Mouse (Mus musculus) Patski (cell line): Measurements from ENCODE around the gene A630023A22Rik. TPM values are rescaled to one million over a fixed set of nuclear protein-coding genes. Genes with fewer than 3 reads are reported as not detected.

Experiments
- ATAC-seq: fragments of 100-300 bp; one replicate; pipeline ENCODE4 v1.8.0; 2021
- CTCF ChIA-PET: fragments of 350-600 bp; sonication (Branson Sonifier 250); formaldehyde crosslinking; loops from one replicate; lab custom pipeline; 2022; ENCODE audit warnings: inconsistent platforms; lab: Charles Lee
- POLR2A ChIA-PET: fragments of 350-600 bp; sonication (Branson Sonifier 250); formaldehyde crosslinking; loops from one replicate; lab custom pipeline; 2022; ENCODE audit warnings: antibody characterized with exemption, inconsistent platforms; lab: Charles Lee
- DNase-seq: peaks from one replicate; pipeline ENCODE4 v3.0.0-alpha.2; 2011; ENCODE audit warnings: low read depth, low spot score
- H3K27me3 ChIP-seq: fragments of 371-371 bp; one replicate; pipeline ENCODE4 v1.5.1; 2021
- CTCF ChIP-seq: fragments of 100-300 bp; IDR thresholded peaks from one replicate; pipeline ENCODE4 v1.5.1; 2021
- in situ Hi-C: fragments of 300-500 bp; cut with MboI; formaldehyde crosslinking; loops from 3 replicates; pipeline ENCODE4 v1.11.1; 2018; ENCODE audit warnings: low pct_unique_long_range_greater_than_20kb, mixed read lengths
- polyA plus RNA-seq: library from polyadenylated mRNA; unstranded; gene quantifications from one replicate; pipeline ENCODE4 v1.2.3, GENCODE M21; 2021

Gene A630023A22Rik
- polyA plus RNA-seq, 1 experiment from 2014 or later = 1.1 TPM

- CTCF ChIA-PET = no interaction called here
- TF ChIP-seq CTCF = no peak
- ATAC-seq (no peak), DNase-seq (no peak)
- POLR2A ChIA-PET = no interaction called here
- H3K27me3 ChIP-seq = no peaks in the 10 kb centered on the region
- in situ Hi-C loops = no loop called here
Measured at GRCm38 (mm10) chr14:34050101-34050779, 52.3 kb downstream of the A630023A22Rik start.

- POLR2A ChIA-PET = interaction anchor here (0.7 kb wide), 1 partner anchor 10 kb away, joined by 4 read pairs; no protein-coding TSS in a partner anchor
- in situ Hi-C loops = no loop called here
Measured at GRCm38 (mm10) chr14:34043341-34043740, 59.2 kb downstream of the A630023A22Rik start.

DNA sequence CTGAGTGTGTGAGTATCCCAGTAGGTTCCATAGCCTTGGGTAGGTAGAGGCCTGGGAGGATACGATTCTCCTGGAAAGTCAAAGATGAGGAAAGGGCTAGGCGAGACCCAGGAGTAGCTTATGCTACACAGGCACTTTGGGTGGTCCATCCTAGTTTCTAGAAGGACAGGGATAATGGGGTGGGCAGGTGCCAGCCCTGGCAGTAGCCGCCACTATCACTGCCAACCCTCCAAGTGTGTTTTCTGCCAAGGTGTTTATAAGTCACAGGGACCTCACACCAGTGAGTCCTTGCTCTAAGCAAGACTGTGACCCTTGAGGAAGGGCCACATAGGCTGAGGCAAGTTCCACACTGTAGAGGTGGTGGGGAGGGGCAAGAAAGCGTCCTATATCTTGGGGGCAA, 61.3 kb downstream of the A630023A22Rik start:
- no peaks in the 10 kb centered on the region for H3K27me3 ChIP-seq
- in situ Hi-C loops = no loop called here
- ATAC-seq = no peak
- no peak for DNase-seq
- ChIA-PET CTCF (no interaction called here), POLR2A (no interaction called here)
- no peak for TF ChIP-seq CTCF

More at GRCm38 (mm10) chr14:34043341-34043740, 59.2 kb downstream of the A630023A22Rik start:
- no peak for ATAC-seq
- DNase-seq = no peak
- TF ChIP-seq CTCF = no peak
- H3K27me3 ChIP-seq = no peaks in the 10 kb centered on the region
- CTCF ChIA-PET = no interaction called here

DNA sequence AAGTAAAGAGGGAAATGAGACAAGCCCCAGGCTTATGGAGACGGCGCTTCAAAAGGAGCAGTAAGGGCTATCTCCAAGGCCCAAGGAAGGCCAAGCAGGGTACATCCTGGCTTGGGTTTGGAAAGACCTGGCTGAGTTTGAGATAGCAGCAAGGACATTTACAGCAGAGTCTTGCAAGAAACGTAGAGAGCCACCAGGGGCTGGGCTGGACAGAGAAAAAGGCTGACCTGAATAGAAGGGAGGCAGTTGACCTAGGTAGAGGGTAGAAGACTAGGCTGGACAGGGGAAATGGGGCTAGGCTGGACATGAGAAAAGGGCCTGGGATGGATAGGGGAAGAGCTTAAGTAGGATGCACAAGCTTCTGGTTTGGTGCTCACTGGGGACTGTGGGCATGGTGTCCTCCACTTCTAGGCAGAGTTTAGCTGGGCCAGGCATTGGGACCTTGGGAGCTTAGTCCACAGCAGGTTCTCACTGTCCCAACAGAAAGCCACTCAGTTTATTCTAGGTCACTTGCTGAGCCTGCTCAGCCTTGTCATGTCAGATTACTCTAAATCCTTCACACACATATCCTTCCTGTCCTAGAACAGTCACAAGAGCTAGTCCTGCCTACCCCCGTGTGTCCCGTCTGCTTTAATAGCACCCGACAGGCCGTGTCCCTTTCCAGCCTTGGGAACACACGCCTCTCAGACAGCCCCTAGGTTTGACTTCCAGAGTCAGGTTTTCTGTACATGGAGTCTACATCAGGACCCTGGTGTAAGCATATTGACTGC, 68.5 kb downstream of the A630023A22Rik start:
- CTCF ChIA-PET = no interaction called here
- no peak for ATAC-seq
- in situ Hi-C loops = no loop called here

DNA sequence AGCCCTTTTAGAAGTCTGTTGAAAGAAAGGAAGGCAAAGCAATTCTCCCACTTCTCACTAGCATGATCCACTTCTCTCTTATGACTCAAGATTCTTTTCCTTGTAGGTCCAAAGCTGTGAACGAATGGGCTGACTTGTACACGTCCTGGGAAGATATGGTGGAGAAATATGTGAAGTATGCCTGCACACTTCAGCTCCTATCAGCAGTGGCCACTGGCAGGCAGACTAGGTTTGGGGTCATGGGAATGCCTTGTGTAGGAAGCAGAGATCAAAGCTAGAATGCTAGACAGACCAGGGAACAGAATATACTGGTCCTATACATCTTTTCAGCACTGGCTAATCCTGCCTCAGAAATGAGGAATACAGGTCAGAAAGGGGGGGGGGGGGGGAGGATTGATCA, 75.8 kb downstream of the A630023A22Rik start:
- POLR2A ChIA-PET = no interaction called here
- H3K27me3 ChIP-seq = peaks cover 3% of the 10 kb centered on the region
- CTCF ChIA-PET = no interaction called here
- ATAC-seq = no peak
- DNase-seq = no peak
- in situ Hi-C loops = no loop called here
- no peak for TF ChIP-seq CTCF

More for the DNA sequence above, 68.5 kb downstream of the A630023A22Rik start:
- DNase-seq = no peak
- no peak for TF ChIP-seq CTCF
- POLR2A ChIA-PET = no interaction called here
- peaks cover 3% of the 10 kb centered on the region for H3K27me3 ChIP-seq

GRCm38 (mm10) chr14:34016938-34017337, 85.6 kb downstream of the A630023A22Rik start:
- POLR2A ChIA-PET = no interaction called here
- in situ Hi-C loops = no loop called here
- H3K27me3 ChIP-seq = no peaks in the 10 kb centered on the region
- TF ChIP-seq CTCF = no peak
- no peak for DNase-seq
- CTCF ChIA-PET = no interaction called here
- no peak for ATAC-seq

DNA sequence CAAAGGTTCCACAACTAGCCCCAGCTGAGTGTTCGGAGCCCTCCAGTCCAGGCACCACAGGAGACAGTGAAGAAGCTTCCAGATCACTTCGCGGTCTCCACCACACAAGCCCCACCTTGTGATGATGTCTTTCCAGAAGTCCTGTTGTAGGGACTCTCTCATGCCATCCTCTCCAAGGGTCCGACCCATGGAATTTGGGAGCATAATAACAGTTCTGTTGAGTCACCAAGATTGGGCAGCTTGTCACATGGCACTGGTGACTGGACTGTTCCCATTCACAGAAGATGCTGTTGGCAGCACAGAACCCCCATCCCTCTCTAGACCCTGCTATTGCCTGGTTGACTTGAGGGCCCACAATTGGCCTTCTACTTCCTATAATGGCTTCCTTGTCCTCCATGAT, 86.2 kb downstream of the A630023A22Rik start, which contains the start of gene Gm5460:
Gene Gm5460, plus strand, starts transcription at position 378 of the 400 bp plus-strand sequence.
- in situ Hi-C loops = no loop called here
- ChIA-PET POLR2A (no interaction called here), CTCF (no interaction called here)
- TF ChIP-seq CTCF = no peak
- DNase-seq (no peak), ATAC-seq (no peak)
- no peaks in the 10 kb centered on the region for H3K27me3 ChIP-seq

DNA sequence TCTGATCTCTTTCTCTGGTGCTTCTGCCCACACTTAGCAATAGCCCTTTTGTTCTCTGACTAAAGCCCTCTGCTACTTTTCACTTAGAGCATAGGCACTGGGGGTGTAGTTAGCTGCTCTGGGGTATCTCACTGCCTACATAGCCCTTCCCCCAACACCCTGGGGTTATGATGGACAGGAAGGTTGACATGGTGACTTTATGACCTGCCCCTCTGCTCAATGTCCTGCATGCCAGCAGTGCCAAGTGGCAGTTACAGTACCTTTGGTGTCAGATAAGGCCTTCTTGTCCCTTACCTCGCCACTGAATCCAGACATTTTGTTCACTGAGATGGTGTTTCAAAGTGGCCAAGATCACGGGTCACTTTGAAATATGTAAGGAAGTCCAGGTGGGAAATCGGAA, 87.5 kb downstream of the A630023A22Rik start, which contains the start of gene Gm30083:
Gene Gm30083, minus strand, starts transcription at position 120 of the 400 bp plus-strand sequence.
- no peaks in the 10 kb centered on the region for H3K27me3 ChIP-seq
- no peak for TF ChIP-seq CTCF
- in situ Hi-C loops = no loop called here
- POLR2A ChIA-PET = no interaction called here
- CTCF ChIA-PET = no interaction called here
- ATAC-seq (no peak), DNase-seq (no peak)

DNA sequence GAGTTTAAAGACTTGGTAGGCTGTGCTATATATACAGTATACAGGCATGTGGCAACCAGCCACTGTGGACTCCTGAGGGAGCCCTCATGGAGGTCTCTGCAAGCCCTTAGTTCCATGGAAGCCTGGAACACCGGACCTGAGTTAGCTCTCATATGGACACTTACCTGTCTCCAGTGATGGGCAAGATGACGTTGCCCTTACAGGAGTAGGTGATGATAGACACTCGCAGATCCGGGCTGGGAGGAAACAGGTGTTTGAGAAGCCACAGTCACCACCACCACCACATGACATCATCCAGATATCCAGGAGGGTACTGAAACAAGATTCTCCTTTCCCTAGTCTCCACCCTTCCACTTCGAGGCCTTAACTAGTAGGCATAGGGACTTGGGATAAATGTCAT, 100.2 kb downstream of the A630023A22Rik start:
- H3K27me3 ChIP-seq = no peaks in the 10 kb centered on the region
- no peak for TF ChIP-seq CTCF
- in situ Hi-C loops = no loop called here
- ATAC-seq (no peak), DNase-seq (no peak)
- POLR2A ChIA-PET = no interaction called here
- CTCF ChIA-PET = no interaction called here

- ChIA-PET POLR2A (no interaction called here), CTCF (no interaction called here)
- no peaks in the 10 kb centered on the region for H3K27me3 ChIP-seq
- ATAC-seq (no peak), DNase-seq (no peak)
- in situ Hi-C loops = no loop called here
- TF ChIP-seq CTCF = no peak
Measured at GRCm38 (mm10) chr14:34001445-34001844, 101.1 kb downstream of the A630023A22Rik start.

Other genes with a start within 250 kb of the A630023A22Rik start
- not detected for gene Gdf10, start 179.2 kb downstream of the A630023A22Rik start, polyA plus RNA-seq
- not detected for gene Gdf2, start 161.7 kb downstream of the A630023A22Rik start, polyA plus RNA-seq
- not detected for gene Rbp3, start 148.8 kb downstream of the A630023A22Rik start, polyA plus RNA-seq
- gene Zfp488, start 124.0 kb downstream of the A630023A22Rik start, polyA plus RNA-seq = 0.01 TPM
- gene Gm30083, start 87.6 kb downstream of the A630023A22Rik start, polyA plus RNA-seq = not detected
- not detected for gene Gm5460, start 86.0 kb downstream of the A630023A22Rik start, polyA plus RNA-seq
- 0.28 TPM for gene Antxrl, start 50.0 kb downstream of the A630023A22Rik start, polyA plus RNA-seq
- 4.5 TPM for gene Anxa8, start 16.8 kb downstream of the A630023A22Rik start, polyA plus RNA-seq
- gene Npy4r, start 49.7 kb upstream of the A630023A22Rik start, polyA plus RNA-seq = 0.08 TPM
- gene Gprin2, start 98.9 kb upstream of the A630023A22Rik start, polyA plus RNA-seq = 0.33 TPM
- 0.03 TPM for gene Syt15, start 116.8 kb upstream of the A630023A22Rik start, polyA plus RNA-seq
- gene Shld2, start 207.7 kb upstream of the A630023A22Rik start, polyA plus RNA-seq = 7.0 TPM
- 263 TPM for gene Glud1, start 208.0 kb upstream of the A630023A22Rik start, polyA plus RNA-seq